ENCODE assay signal across 9 mouse cellular contexts in genomic region chr8:79650158-79650814, GRCm38 (mm10). TPM values are rescaled to one million over a fixed set of nuclear protein-coding genes. Genes with fewer than 3 reads are reported as not detected.
DNase-seq lines count a peak whose midpoint lies in the region; ATAC-seq lines count a peak whose summit lies in the region.
"Had no signal": no experiment of that assay in that cellular context is flagged by ENCODE, and none has a peak within 500 bp of the region (broad histone marks: within the 10 kb centered on the region; RNA-seq: fewer than 3 reads in every experiment).

No protein-coding gene starts in this region.

- H3K9me3 ChIP-seq in forebrain, embryonic 16.5 days (ENCODE audit: control insufficient read depth, low read length), result no peaks in the 10 kb centered on the region

- no peak overlapping the region for H3K4me3 ChIP-seq in forebrain, embryonic 16.5 days (replicated peaks; ENCODE audit: low read length)
- H3K4me3 ChIP-seq: myocyte had no signal

- H3K4me2 ChIP-seq in forebrain, embryonic 16.5 days (ENCODE audit: low read length), result no peak overlapping the region

- peaks cover 9% of the 10 kb centered on the region for H3K36me3 ChIP-seq in forebrain, embryonic 16.5 days (ENCODE audit: control insufficient read depth, insufficient read depth)

- no peak for ATAC-seq in forebrain, embryonic 16.5 days

- DNase-seq in cerebellum, postnatal 14 days, result peak; percentile 34 to 59
- DNase-seq in cerebellum, adult 9-10 months, result no peak
- peak; percentile 13 for DNase-seq in right cerebral cortex, postnatal 4 days
- DNase-seq in right cerebral cortex, postnatal 36 days (ENCODE audit: low spot score in 2 of 2), result no peak
- DNase-seq in induced T-regulatory cell, adult 2 months (ENCODE audit: low read depth), result peak; percentile 79
- peak; percentile 58 for DNase-seq in thymus, postnatal 0 days (ENCODE audit: low spot score)
- DNase-seq in frontal cortex, postnatal 10 days (ENCODE audit: low spot score in 2 of 2), result no peak

- no peaks in the 10 kb centered on the region for H3K4me1 ChIP-seq in forebrain, embryonic 16.5 days (replicated peaks; ENCODE audit: control insufficient read depth, insufficient read depth, low read length)

- WGBS in forebrain, embryonic 16.5 days, result 83% methylated on average over 1 of the region's 1 CpGs

- no peak overlapping the region for H3K27ac ChIP-seq in forebrain, embryonic 16.5 days (ENCODE audit: low read length)

- H3K9ac ChIP-seq in forebrain, embryonic 16.5 days (replicated peaks; ENCODE audit: low read depth, low read length), result no peak overlapping the region

- no peaks in the 10 kb centered on the region for H3K27me3 ChIP-seq in forebrain, embryonic 16.5 days (replicated peaks; ENCODE audit: control insufficient read depth, insufficient read depth, low read length)

RNA-seq across cellular contexts. Expression of gene Otud4, which starts 10.9 kb away (rescaled TPM):
- 12.1 and 13.8 TPM in 2 replicates for polyA plus RNA-seq in thymus, postnatal 0 days (2015; fragmentation: Nextera tagmentation; extraction: Ambion mirVana)
- 14.1 and 15.9 TPM in 2 replicates for polyA plus RNA-seq in forebrain, embryonic 16.5 days (2015; fragmentation: Nextera tagmentation; extraction: Ambion mirVana)

Comparison
In these comparisons a context has a peak if more than half of its experiments do, and no peak if none do; other contexts are left out.
1. DNase-seq: peak in cerebellum, postnatal 14 days (2 of 2), right cerebral cortex, postnatal 4 days (single experiment), induced T-regulatory cell, adult 2 months (single experiment) and thymus, postnatal 0 days (single experiment); none in cerebellum, adult 9-10 months (single experiment), right cerebral cortex, postnatal 36 days (0 of 2) and frontal cortex, postnatal 10 days (0 of 2).